Mouse (Mus musculus): ENCODE measurements around the gene Rbm44.

Rbm44 gene

GRCm38 (mm10) chr1:91209785-91210184 is 64.9 kb downstream of the Rbm44 start:
- DNase-seq (ENCODE audit: low spot score) = peak; percentile 67

GRCm38 (mm10) chr1:91211099-91211498 is 66.2 kb downstream of the Rbm44 start:
- peak; percentile 70 for DNase-seq (ENCODE audit: low spot score)

- peak; percentile 83 for DNase-seq (ENCODE audit: low spot score)
Observed at GRCm38 (mm10) chr1:91211591-91212008, 66.7 kb downstream of the Rbm44 start.

- no peak for DNase-seq (ENCODE audit: low spot score)
Observed at GRCm38 (mm10) chr1:91215264-91215663, 70.4 kb downstream of the Rbm44 start.

GRCm38 (mm10) chr1:91215981-91216380 is 71.1 kb downstream of the Rbm44 start:
- no peak for DNase-seq (ENCODE audit: low spot score)

GRCm38 (mm10) chr1:91216504-91217267 is 71.8 kb downstream of the Rbm44 start:
- no peak for DNase-seq (ENCODE audit: low spot score)

- no peak for DNase-seq (ENCODE audit: low spot score)
Observed at GRCm38 (mm10) chr1:91219641-91220321, 74.9 kb downstream of the Rbm44 start.

GRCm38 (mm10) chr1:91220322-91220672 is 75.4 kb downstream of the Rbm44 start:
- DNase-seq (ENCODE audit: low spot score) = no peak

All from testis, postnatal 10 days (tissue).